Mouse (Mus musculus) c-Kit-positive CD71-positive TER-119-positive erythroid progenitor cells, embryonic 14.5 days (primary cell): ENCODE measurements around the gene Bcl2.

Experiments
- DNase-seq: peaks from one replicate; pipeline ENCODE4 v3.0.0-alpha.2; 2013; ENCODE audit warnings: low spot score

Gene Bcl2

GRCm38 (mm10) chr1:106507556-106507955 lies 206.5 kb downstream of the Bcl2 start:
- DNase-seq: no peak

GRCm38 (mm10) chr1:106503910-106504309 lies 210.2 kb downstream of the Bcl2 start:
- DNase-seq: no peak

GRCm38 (mm10) chr1:106503407-106503806 lies 210.7 kb downstream of the Bcl2 start:
- DNase-seq: no peak

GRCm38 (mm10) chr1:106497999-106498398 lies 216.1 kb downstream of the Bcl2 start:
- DNase-seq: no peak
